Mouse (Mus musculus): ENCODE results near the gene Ahsa1.
"Not testable (repeated sequence)": the region's sequence is repeated elsewhere in the genome, so short reads cannot be mapped to it uniquely, and the experiment has no call there.

Ahsa1 gene

GRCm38 (mm10) chr12:87282743-87283142 lies 16.5 kb downstream of the Ahsa1 start:
- DNase-seq = peak; percentile 24

GRCm38 (mm10) chr12:87283706-87284105 lies 17.4 kb downstream of the Ahsa1 start:
- DNase-seq = no peak

GRCm38 (mm10) chr12:87284268-87284667 lies 18.0 kb downstream of the Ahsa1 start:
- no peak for DNase-seq

- peak; percentile 55 for DNase-seq
Observed at GRCm38 (mm10) chr12:87284726-87285125, 18.4 kb downstream of the Ahsa1 start.

- DNase-seq = no peak
Observed at GRCm38 (mm10) chr12:87289100-87289499, 22.8 kb downstream of the Ahsa1 start.

- DNase-seq = peak; percentile 29
Observed at GRCm38 (mm10) chr12:87293934-87294333, 27.7 kb downstream of the Ahsa1 start.

GRCm38 (mm10) chr12:87299037-87299656 lies 32.9 kb downstream of the Ahsa1 start:
- DNase-seq = no peak

- DNase-seq = peak; percentile 18
Observed at GRCm38 (mm10) chr12:87299657-87300440, 33.6 kb downstream of the Ahsa1 start, which contains the start of gene Ism2. Ism2 (minus strand) TSS chr12:87299705.

GRCm38 (mm10) chr12:87300441-87300690 lies 34.1 kb downstream of the Ahsa1 start:
- no peak for DNase-seq

GRCm38 (mm10) chr12:87301189-87301588 lies 34.9 kb downstream of the Ahsa1 start:
- DNase-seq = no peak

- DNase-seq = no peak
Observed at GRCm38 (mm10) chr12:87305767-87306583, 39.7 kb downstream of the Ahsa1 start.

GRCm38 (mm10) chr12:87306584-87306844 lies 40.2 kb downstream of the Ahsa1 start:
- not testable (repeated sequence) for DNase-seq

- DNase-seq = no peak
Observed at GRCm38 (mm10) chr12:87313098-87313497, 46.8 kb downstream of the Ahsa1 start.

GRCm38 (mm10) chr12:87317951-87318350 lies 51.7 kb downstream of the Ahsa1 start:
- no peak for DNase-seq

GRCm38 (mm10) chr12:87319229-87319628 lies 53.0 kb downstream of the Ahsa1 start:
- DNase-seq = no peak
